Mouse (Mus musculus): ENCODE data around the gene Rpa1. TPM values are rescaled to one million over a fixed set of nuclear protein-coding genes. Genes with fewer than 3 reads are reported as not detected.

Rpa1 gene
- polyA plus RNA-seq (2012; rRNA removed), result 23.3 and 26.9 TPM in 2 replicates

DNA sequence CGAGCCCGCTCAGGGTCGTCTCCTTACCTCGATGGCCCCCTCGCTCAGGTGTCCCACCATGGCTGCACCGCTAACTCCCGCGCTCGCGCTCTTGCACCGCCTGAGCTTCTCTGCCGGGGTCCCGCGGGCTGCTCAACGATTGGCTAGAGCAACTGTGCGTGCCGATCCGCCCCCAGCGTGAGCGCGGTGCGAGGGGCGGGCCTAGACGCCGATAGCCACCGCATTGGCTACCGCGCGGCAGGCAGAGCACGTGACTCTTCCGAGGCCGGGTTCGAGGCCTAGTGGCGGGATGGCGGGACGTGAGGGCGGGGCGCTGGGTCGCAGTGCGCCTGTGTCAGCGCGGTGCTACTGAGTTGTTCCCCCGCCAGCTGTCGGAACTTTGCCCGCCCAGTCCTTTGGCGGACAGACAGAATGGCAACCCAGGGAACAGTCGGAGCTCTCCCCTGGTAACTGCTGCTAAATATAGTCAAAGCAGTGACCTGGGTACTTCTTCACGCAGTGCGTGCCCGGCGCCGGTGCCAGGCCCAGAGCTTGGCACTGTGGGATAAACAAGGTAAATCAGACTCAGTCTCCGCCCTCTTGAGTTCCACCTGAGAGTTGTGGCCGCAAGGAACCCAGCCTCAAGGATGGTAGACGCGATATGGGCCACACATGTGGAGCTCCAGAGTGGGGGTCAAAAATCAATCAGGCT lies at the start of gene Rpa1, which contains the start of gene Smyd4:
Rpa1 (minus strand) TSS at position 126 of the 691 bp plus-strand sequence.
Smyd4 (plus strand) TSS at position 235 of the 691 bp plus-strand sequence.

Other genes starting within 250 kb of the Rpa1 start
- gene Hic1, start 178.8 kb downstream of the Rpa1 start, polyA plus RNA-seq (2012; rRNA removed), result 76.1 and 102 TPM in 2 replicates
- gene Ovca2, start 169.5 kb downstream of the Rpa1 start, polyA plus RNA-seq (2012; rRNA removed), result 12.9 and 16.5 TPM in 2 replicates
- gene Dph1, start 157.1 kb downstream of the Rpa1 start, polyA plus RNA-seq (2012; rRNA removed), result 63.7 and 64.0 TPM in 2 replicates
- gene Rtn4rl1, start 154.5 kb downstream of the Rpa1 start, polyA plus RNA-seq (2012; rRNA removed), result 21.0 and 21.6 TPM in 2 replicates
- 5.8 and 6.2 TPM in 2 replicates for gene Smyd4, start 109 bp upstream of the Rpa1 start, polyA plus RNA-seq (2012; rRNA removed)
- gene Serpinf1, start 74.4 kb upstream of the Rpa1 start, polyA plus RNA-seq (2012; rRNA removed), result 367 and 447 TPM in 2 replicates
- gene Serpinf2, start 91.3 kb upstream of the Rpa1 start, polyA plus RNA-seq (2012; rRNA removed), result 0.95 and 1.9 TPM in 2 replicates
- gene Wdr81, start 106.4 kb upstream of the Rpa1 start, polyA plus RNA-seq (2012; rRNA removed), result 23.6 and 26.6 TPM in 2 replicates
- gene Tlcd2, start 113.4 kb upstream of the Rpa1 start, polyA plus RNA-seq (2012; rRNA removed), result 30.6 and 38.9 TPM in 2 replicates
- 85.3 and 112 TPM in 2 replicates for gene Prpf8, start 138.5 kb upstream of the Rpa1 start, polyA plus RNA-seq (2012; rRNA removed)
- gene Rilp, start 161.8 kb upstream of the Rpa1 start, polyA plus RNA-seq (2012; rRNA removed), result 3.0 and 3.9 TPM in 2 replicates
- gene Scarf1, start 165.2 kb upstream of the Rpa1 start, polyA plus RNA-seq (2012; rRNA removed), result 20.2 and 25.3 TPM in 2 replicates
- gene Slc43a2, start 183.4 kb upstream of the Rpa1 start, polyA plus RNA-seq (2012; rRNA removed), result 36.2 and 37.0 TPM in 2 replicates
- 48.4 and 54.3 TPM in 2 replicates for gene Pitpna, start 239.8 kb upstream of the Rpa1 start, polyA plus RNA-seq (2012; rRNA removed)